Mouse (Mus musculus): Measurements from ENCODE around the gene Abraxas1. TPM values are rescaled to one million over a fixed set of nuclear protein-coding genes. Genes with fewer than 3 reads are reported as not detected.

Abraxas1 gene
- total RNA-seq, 2 experiments from 2014 or later = 10.1 to 11.0 TPM

Other genes starting within 250 kb of the Abraxas1 start
- gene Plac8, start 248.7 kb downstream of the Abraxas1 start, total RNA-seq (2021) = 1 to 10 TPM; 1.5 to 2.4 TPM
- gene Coq2, start 145.8 kb downstream of the Abraxas1 start, total RNA-seq (2021) = 10 to 100 TPM; 68.4 to 73.1 TPM
- under 1 TPM; 0.93 to 0.96 TPM for gene Hpse, start 101.2 kb downstream of the Abraxas1 start, total RNA-seq (2021)
- gene Helq, start 22.4 kb downstream of the Abraxas1 start, total RNA-seq (2021) = 1 to 10 TPM; 3.0 to 3.3 TPM
- gene Mrps18c, start 22.3 kb downstream of the Abraxas1 start, total RNA-seq (2021) = 10 to 100 TPM; 81.8 to 88.5 TPM
- 10 to 100 TPM; 18.9 to 27.7 TPM for gene Gpat3, start 24.7 kb upstream of the Abraxas1 start, total RNA-seq (2021)

Measured in heart, postnatal 14 days (tissue).